In the genomic region with DNA sequence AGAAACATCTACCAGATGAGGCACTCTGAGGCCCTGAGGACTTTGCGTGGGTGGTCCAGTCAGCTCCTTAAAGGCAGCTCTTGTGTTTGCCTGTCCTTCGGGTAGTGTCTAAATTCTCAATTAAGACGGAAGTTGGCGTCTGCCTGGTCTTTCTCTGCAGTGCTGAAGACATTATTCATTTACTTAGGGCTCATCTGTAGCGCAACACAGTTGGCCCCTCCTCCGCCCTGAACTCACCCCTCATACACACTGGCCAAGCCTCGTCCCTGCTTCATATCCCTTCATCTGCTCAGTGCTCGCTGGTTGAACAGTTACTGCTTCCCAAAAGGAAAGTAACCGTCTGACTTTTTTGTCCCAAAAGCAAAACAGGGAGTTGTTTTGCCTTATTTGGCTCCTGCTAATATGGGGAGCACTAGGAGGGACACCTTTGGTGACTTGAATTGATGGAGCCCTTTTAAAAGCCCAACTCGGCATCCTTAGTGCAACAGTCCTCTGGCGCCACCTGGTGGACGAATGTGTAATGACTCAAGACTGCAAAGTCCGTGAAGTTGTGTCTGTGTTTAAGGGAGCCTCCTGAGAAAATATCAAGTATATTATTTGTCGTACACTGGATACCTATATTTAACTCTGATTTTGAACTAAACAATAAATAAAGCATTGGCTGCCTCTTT, we compare ENCODE assay signal across 8 mouse cellular contexts. TPM values are rescaled to one million over a fixed set of nuclear protein-coding genes. Genes with fewer than 3 reads are reported as not detected.
DNase-seq lines count a peak whose midpoint lies in the region; ATAC-seq lines count a peak whose summit lies in the region.

No protein-coding gene starts in this region.

- no peak overlapping the region for H3K27ac ChIP-seq in lung, embryonic 15.5 days

- peak overlapping the region; percentile 23; the same call in 1 of the 2 replicates for H3K4me2 ChIP-seq in lung, embryonic 15.5 days

- ATAC-seq in lung, embryonic 15.5 days (ENCODE audit: borderline replicate concordance, extremely low read depth, low FRiP score, low TSS enrichment), result no peak

- H3K36me3 ChIP-seq in lung, embryonic 15.5 days, result no peaks in the 10 kb centered on the region

- no peak overlapping the region for H3K4me3 ChIP-seq in lung, embryonic 15.5 days

- WGBS in lung, embryonic 15.5 days, result 22% methylated on average over 14 of the region's 14 CpGs

- H3K4me1 ChIP-seq in lung, embryonic 15.5 days, result peaks cover 16% of the 10 kb centered on the region; the same call in 1 of the 2 replicates

- peak; percentile 83 to 87 for DNase-seq in CD8-positive naive resting alpha-beta T cell, adult 2 months (ENCODE audit: low read depth in 2 of 2, low spot score in 2 of 2)
- peak; percentile 87 for DNase-seq in adrenal gland, postnatal 14 days
- peak; percentile 79 for DNase-seq in embryo, embryonic 9.5 days (ENCODE audit: extremely low spot score)
- peak; percentile 61 for DNase-seq in heart, adult 8-10 months (ENCODE audit: low spot score)
- peak; percentile 70 to 91 for DNase-seq in kidney, postnatal 36 days
- peak; percentile 72 for DNase-seq in ovary, postnatal 36 days (ENCODE audit: low spot score)
- peak; percentile 88 for DNase-seq in thymus, postnatal 0 days (ENCODE audit: low spot score)

- H3K27me3 ChIP-seq in lung, embryonic 15.5 days, result no peaks in the 10 kb centered on the region

- no peaks in the 10 kb centered on the region for H3K9me3 ChIP-seq in lung, embryonic 15.5 days

- H3K9ac ChIP-seq in lung, embryonic 15.5 days, result no peak overlapping the region

RNA-seq across cellular contexts. Expression of gene Setd4, which starts 27.3 kb away (rescaled TPM):
- 5.4 and 11.7 TPM in 2 replicates for total RNA-seq in adrenal gland, postnatal 14 days (2021)
- total RNA-seq in heart, adult 8-10 months (2022), result 1 to 10 TPM; 1.3 to 3.3 (median 1.6) TPM
- 11.8 and 13.3 TPM in 2 replicates for polyA plus RNA-seq in lung, embryonic 15.5 days (2015; fragmentation: Nextera tagmentation; extraction: Ambion mirVana)
- polyA plus RNA-seq in thymus, postnatal 0 days (2015; fragmentation: Nextera tagmentation; extraction: Ambion mirVana), result 61.3 and 71.7 TPM in 2 replicates

RNA-seq across cellular contexts. Expression of gene Cbr1, which starts 29.1 kb away (rescaled TPM):
- total RNA-seq in adrenal gland, postnatal 14 days (2021), result 128 and 147 TPM in 2 replicates
- total RNA-seq in heart, adult 8-10 months (2022), result 10 to 100 TPM; 35.9 to 39.0 (median 38.0) TPM
- 92.9 and 95.5 TPM in 2 replicates for polyA plus RNA-seq in lung, embryonic 15.5 days (2015; fragmentation: Nextera tagmentation; extraction: Ambion mirVana)
- 82.5 and 89.5 TPM in 2 replicates for polyA plus RNA-seq in thymus, postnatal 0 days (2015; fragmentation: Nextera tagmentation; extraction: Ambion mirVana)

RNA-seq across cellular contexts. Expression of gene Gm5678, which starts 51.4 kb away (rescaled TPM):
- total RNA-seq in adrenal gland, postnatal 14 days (2021), result 7.4 and 8.0 TPM in 2 replicates
- total RNA-seq in heart, adult 8-10 months (2022), result 1 to 10 TPM; 1.2 to 2.0 (median 1.5) TPM
- polyA plus RNA-seq in lung, embryonic 15.5 days (2015; fragmentation: Nextera tagmentation; extraction: Ambion mirVana), result not detected in 2 replicates
- 0.18 and 0.25 TPM in 2 replicates for polyA plus RNA-seq in thymus, postnatal 0 days (2015; fragmentation: Nextera tagmentation; extraction: Ambion mirVana)
